Mouse (Mus musculus) mesoderm, embryonic 11.5 days (tissue): ENCODE results near the gene Phldb3.

Source experiments
- DNase-seq: peaks from one replicate; pipeline ENCODE4 v3.0.0-alpha.2; 2012; ENCODE audit warnings: low read depth, low spot score

Phldb3 gene

DNA sequence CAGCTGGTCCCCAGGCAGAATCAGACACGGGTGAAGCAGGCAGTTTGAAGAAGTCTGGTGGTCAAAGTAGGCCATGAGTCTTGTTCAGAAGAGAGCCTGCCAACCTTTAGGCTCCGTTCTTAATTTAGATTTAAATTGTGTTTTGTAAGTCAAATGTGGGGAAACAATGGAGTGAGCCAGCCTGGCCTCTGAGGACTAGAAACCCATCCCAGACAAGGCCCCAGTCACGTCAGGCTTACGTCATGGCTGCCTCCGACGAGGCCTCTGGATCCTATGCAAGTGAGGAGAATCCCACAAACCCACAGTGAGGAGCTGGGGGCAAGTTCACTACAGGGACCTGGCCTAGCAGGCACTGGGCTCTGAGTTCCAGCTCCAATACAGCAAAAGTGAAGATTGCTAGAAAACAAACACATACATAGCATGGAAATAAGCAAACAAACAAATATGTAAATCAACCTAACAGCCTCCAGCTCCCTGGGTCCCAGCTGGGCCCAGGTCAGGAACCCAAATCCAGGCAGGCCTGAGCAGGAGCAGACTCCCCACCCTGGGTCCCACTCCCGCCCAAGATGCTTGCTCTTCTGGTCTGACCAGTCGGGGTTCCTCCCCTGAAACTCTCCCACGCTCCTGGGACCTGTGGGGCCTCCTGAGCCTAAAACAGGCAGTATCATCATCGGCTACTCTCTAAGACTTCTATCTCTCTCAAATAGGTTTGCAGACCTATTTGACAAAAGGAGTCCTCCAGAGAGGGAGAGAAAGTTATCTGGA lies 19.7 kb downstream of the Phldb3 start:
- no peak for DNase-seq

DNA sequence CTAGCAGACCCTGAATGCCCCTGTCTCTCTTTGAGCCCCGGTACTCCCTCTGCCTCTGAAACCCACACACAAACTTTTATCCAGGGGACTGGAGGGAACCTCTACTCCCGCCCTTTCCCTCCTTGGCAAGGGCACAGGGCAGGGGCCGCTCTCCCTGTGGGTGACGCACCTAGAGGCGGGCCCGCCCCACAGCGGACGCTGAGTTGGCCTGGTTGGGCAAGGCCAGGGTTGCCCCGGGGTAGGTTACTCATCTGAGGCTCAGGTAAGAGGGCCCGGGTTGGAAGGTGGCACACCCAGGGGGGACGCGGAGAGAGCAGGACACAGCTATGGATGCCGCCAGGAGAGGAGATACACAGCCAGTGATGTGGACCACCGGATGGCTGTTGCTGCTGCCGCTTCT lies 25.7 kb downstream of the Phldb3 start, which contains the start of gene Lypd3:
Gene Lypd3 (plus strand): TSS at position 287 of the 400 bp plus-strand sequence.
- DNase-seq = no peak

DNA sequence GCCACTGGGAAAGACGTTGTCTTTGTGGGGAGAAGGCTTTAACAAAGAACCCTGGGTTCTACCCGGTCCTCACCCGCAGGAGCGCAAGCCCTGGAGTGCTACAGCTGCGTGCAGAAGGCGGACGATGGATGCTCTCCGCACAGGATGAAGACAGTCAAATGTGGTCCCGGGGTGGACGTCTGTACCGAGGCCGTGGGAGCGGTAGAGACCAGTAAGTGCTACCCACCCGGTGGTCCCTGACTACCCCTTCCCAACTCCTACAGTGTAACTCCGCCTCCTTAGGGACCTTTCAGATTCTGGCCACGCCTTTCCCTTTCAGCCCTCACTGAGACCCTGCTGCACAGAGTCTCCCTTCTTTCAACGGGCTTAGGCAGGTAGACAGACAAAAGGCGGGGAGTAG lies 26.5 kb downstream of the Phldb3 start:
- DNase-seq = no peak

DNA sequence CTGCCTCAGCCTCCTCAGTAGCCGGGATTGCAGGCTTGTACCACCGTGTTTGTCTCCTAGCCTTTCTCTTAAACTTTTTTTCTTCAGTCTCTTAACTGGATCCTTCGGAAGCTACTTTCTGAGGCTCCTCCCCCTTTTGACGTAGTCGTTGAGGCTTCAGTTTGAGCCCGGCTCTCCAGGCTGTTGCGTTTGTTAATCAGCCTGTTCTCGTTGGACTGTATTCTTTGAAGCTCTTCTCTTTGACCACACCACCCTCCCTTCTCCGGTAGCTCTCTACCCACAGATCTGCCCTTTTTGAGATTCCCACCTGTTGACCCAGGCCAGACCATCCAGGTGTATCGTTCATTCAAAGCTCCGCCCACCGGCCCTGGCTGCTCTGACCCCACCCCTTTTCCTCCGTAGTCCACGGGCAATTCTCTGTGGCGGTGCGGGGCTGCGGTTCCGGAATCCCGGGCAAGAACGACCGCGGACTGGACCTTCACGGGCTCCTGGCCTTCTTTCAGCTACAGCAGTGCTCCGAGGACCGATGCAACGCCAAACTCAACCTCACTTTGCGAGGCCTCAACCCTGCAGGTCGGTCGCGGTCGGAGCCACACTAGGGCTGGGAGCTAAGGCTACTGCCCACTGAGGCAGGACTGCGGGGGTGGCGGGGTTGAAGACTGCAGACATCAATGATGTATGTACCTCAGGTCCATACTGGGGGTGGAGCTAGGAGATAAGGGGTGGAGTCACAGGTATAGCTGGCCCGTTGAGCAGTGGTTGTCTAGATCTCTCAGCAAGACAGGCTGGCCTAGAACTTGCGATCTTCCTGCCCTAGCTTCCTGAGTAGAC lies 27.7 kb downstream of the Phldb3 start:
- no peak for DNase-seq

DNA sequence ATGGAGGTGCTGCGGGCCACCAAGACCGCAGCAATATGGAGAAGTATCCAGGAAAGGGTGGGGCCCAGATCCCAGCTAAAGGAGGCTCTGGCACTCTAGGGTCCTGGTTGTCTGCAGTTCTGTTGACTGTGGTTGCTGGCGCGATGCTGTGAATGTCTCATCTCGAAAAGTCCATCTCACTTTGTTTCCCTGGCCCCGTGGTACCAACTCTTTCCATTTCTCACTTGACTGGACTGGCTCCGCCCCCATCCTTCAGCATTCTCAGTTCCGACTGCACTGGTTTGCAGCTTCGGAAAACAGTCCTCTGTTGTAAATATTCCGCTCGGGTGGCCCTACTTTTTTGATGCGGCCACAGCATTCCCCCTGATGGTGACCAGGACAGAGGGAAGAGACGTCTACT lies 29.9 kb downstream of the Phldb3 start:
- DNase-seq = no peak

DNA sequence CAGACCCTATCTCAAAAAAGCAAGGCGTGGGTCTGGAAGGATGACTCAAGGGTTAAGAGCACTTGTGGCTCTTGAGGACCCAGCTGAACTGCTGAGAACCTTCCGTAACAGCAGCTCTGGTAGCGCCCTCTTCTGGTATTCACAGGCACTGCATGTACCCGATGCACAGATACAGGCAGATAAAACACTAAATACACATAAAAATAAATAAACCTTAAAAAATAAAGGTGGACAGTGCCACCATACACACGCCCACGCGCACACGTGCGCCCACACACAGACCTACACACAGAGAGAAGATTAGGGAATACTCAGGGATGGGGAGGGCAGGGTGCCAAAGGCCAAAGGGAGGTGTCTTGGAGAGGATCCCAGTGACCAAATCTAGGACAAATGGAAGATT lies 31.9 kb downstream of the Phldb3 start:
- peak; percentile 68 for DNase-seq

DNA sequence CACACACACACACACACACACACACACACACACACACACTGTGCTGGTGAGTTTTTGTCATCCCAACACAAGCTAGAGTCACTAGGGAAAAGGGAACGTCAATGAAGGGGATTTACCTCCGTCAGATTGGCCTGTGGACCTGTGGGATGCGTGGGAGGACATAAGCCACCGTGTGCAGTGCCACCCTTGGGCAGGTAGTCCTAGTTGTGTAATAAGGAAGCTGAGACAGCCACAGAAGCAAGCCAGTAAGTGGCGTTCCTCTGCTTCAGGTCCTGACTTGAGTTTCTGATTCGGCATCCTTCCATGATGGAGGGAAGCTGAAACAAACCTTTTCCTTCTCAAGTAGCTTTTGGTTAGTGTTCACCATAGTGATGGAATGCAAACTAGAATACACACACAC lies 33.9 kb downstream of the Phldb3 start:
- no peak for DNase-seq

DNA sequence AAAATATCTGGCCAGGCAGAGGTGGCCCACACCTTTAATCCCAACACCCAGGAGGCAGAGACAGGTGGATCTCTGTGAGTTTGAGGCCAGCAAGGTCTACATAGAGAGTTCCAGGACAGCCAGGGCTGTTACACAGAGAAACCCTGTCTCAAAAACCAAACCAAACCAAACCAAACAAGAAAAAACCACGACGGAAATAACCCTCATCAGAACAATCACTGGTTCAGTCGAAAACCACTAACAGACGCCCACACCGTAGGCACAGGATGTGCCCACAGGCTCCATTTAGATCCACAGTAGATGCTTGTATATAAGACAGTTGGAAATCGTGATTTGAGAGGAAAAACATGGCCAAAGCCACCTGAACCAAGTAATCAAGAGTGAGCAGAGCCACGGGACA lies 34.4 kb downstream of the Phldb3 start:
- no peak for DNase-seq

DNA sequence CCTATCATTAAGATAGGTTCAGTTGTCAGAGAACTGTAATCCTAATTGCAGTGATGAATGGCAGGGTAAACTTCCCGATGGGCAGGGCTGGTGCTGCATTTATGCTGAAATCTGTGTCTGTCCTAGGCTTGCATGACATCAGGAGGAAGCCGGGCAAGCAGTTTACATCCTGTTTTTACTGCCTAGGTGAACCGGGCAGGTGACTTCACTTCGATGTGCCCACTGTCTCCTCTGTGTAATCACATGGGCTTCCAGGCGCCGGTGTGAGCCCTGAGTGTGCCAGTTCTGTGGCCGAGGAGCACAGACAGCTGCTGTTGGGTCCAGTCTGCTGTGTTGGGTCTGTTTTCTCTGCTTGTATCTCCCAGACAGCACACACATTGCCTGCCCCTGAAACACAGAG lies 35.9 kb downstream of the Phldb3 start:
- no peak for DNase-seq

DNA sequence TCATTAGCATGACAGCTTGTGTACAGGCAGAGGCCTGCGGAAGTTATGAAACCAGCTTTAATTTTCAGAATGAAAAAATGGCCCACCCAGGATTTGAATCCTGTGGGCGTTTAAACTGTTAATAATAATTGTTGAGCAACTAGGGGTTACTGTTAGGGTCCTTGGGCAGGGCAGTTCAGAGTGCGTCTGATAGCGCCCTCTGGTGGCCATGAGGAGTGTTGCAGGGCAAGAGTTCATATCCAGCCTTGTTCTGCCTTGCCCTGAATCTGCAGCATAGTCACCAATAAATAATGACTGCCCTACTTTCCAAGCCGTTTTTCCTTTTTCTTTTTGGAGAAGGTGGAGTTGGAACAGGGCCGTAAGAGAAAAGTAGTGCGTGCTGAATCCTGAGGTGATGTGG lies 43.1 kb downstream of the Phldb3 start:
- DNase-seq = peak; percentile 68

DNA sequence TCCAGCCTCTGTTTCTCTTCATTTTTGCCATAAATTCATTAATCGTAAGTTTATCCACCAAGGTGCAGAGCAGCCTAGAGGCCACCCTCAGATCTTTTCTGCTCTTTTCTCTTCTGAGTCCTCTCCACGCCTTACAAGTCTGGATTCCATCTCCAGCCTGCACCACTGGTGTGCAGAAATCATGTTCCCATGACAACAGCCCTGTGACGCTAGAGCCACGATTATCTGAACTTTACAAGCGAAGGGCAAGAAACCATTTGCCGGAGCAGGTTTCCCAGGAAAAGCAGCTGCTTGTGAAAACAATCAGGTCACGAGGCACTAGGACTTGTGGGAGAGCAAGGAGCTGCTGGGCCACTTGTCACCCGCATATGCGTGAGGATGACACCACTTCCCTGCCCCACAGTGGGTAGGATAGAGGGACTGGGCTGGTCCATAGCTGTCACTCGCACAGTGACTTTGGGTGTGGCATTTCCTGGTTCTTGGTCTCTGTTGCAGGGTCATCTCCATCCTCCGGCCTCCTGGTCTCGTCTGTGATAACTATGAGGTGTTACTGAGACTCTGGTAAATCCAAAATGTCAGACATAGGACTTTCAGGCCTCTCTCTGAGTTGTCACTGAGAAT lies 49.3 kb downstream of the Phldb3 start:
- DNase-seq = no peak

DNA sequence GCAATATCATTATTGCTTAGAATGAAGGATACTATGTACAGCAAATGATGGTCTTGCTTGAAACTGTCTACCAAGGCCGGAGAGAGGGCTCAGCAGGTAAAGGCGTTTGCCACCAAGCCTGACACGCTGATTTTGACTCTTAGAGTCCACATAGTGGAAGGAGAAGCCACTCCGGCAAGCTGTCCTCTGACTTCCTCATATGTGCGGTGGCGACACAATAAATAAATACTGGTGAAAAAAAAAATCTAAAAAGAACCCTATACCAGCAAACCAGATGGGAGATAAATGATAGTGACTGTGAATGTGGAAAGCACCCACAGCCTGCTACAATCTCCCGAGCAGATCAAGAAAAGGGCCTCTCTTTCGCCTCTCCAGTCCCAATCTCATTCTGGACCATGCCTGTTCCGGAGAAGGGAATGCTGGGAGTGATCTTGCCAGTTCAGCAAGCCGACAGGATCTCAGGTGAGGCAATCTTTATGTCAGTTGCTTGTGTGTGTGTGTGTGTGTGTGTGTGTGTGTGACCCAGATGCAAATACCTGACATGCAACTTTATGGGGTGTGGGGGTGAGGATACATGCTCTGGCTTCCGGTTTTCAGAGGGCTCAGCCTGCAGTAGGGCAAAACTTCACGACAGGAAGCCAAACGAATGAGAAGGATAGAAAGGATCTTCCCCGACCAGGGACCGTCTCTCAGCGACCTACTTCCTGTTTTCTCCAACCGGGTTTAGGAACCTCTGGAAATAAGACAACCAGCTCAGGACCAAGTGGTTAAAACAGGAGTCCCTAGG lies 50.7 kb downstream of the Phldb3 start:
- no peak for DNase-seq

DNA sequence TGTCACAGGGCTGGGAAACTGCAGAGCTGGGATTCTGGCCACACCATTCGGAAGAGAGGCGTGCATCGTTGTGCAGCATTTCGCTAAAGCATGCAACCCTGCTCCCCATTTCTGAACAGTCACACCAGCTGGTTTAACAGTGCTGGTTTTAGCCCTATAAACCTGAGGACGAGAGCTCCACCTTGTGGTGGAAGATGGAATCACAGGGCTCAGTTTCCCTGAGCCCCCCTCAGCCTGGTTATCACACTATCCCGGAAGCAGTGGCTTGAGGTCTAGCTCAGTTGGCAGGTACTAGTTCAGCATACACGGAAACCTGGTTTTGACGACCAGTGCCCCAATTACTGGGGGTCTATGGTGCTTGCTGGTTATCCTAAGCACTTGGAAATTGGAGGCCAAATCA lies 52.0 kb downstream of the Phldb3 start:
- peak; percentile 87 for DNase-seq

DNA sequence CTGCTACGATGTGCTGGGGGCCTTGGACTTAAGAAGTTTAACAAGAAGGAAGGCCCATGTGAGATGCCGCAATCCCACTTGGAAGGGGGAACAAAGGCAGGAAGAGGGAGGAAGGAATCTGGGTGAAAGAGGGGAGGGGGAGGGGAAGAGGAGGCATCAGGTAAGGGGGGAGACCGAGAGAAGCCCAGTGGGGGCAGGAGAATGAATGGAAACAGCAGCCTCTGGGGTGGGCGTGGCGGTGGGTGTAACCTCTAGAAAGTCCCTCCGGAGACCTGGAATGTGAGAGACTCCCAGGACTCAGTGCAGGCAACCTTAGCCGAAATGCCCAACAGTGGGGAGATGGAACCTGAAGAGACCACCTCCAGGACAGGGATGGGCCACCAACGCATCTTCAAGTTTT lies 53.7 kb downstream of the Phldb3 start:
- no peak for DNase-seq

DNA sequence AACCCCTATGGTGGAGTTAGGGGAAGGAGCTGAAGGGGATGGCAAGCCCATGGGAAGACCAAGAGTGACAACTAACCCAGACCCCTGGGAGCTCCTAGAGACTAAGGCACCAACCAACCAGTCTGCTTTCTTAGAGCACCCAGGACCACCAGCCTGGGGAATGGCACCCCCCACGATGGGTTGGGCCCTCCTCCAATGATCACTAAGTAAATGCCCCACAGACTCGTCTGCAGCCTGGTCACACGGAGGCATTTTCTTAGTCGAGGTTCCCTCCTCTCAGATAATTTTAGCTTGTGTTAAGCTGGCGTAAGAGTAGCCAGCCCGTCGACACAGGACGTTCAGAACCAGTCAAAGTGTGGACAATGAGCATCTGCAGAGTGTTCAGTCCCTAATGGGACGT lies 54.4 kb downstream of the Phldb3 start:
- DNase-seq = no peak

DNA sequence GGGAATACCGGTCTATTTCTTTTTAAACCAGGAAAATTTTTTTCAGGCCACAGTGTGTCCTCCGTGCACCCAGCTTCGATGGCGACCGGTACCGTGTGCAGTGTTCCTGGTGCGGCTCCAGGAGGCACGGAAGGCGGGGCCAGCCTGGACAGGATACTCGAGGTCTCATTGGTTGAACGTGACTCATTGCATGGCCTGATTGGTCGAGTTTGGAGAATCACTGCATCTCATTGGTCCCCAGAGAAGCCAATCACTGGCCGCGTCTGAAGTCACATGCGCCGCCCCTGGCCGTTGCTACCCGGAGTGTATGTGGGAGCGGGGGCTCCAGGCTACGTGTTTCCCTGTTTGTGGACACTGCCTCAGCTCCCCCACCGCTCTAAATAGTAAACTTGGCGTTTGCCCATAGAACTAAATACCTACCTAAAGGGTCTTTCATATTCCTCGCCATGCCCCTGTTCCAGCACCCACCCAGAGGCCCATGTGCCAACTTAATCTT lies 61.4 kb downstream of the Phldb3 start:
- DNase-seq = no peak

DNA sequence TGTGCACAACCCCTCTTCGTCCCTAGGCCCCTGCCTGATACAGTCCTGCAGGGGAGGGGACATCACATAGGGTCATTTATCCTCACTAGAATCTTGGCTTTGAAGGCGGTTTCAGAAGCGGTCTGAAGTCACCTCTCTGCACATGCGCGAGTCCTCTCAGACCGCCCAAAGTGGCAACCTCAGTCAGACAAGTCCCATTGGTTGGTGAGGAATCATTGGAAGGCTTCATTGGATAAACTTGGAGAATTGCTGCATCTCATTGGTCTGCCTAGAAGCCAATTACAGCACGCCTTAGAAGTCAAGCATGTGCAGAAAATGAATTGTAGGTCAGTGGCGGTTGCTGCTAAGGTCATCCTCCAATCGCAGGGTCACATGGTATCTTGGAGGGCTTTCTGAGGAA lies 66.0 kb downstream of the Phldb3 start, which contains the start of gene Tex101:
Gene Tex101 (minus strand): TSS at position 101 of the 400 bp plus-strand sequence.
- DNase-seq = no peak
